Mouse (Mus musculus) liver, postnatal 0 days (tissue): ENCODE data around the gene Dscaml1. TPM values are rescaled to one million over a fixed set of nuclear protein-coding genes. Genes with fewer than 3 reads are reported as not detected.
A peak's percentile ranks its signal among the peaks of the same experiment; 100 is the strongest.

Source experiments
- ATAC-seq: fragments of 200-750 bp; cut with Nextera tagmentation; 2 replicates; pipeline ENCODE4 v1.8.0; 2017; ENCODE audit warnings: mild to moderate bottlenecking, moderate library complexity
- DNase-seq: peaks from one replicate; pipeline ENCODE4 v3.0.0-alpha.2; 2016
- H3K27ac ChIP-seq: fragments of 300-500 bp; sonication (generic); 2 replicates; pipeline ENCODE4 v1.5.1; 2014; ENCODE audit warnings: antibody characterized with exemption, moderate library complexity, mild to moderate bottlenecking, low read depth
- H3K27me3 ChIP-seq: fragments of 300-500 bp; sonication (generic); 2 replicates; pipeline ENCODE4 v1.6.1; 2014; ENCODE audit warnings: low read length, control low read depth, mixed read lengths; ENCODE audit not compliant: insufficient read depth
- H3K36me3 ChIP-seq: fragments of 300-500 bp; sonication (generic); replicated peaks from 2 replicates; pipeline ENCODE4 v1.6.1; 2014; ENCODE audit warnings: mild to moderate bottlenecking, control low read depth, low read length, moderate library complexity, mixed read lengths; ENCODE audit not compliant: insufficient read depth
- H3K4me1 ChIP-seq: fragments of 300-500 bp; sonication (generic); 2 replicates; pipeline ENCODE4 v1.6.1; 2014; ENCODE audit warnings: antibody characterized with exemption, mild to moderate bottlenecking, control low read depth; ENCODE audit not compliant: insufficient read depth
- H3K4me2 ChIP-seq: fragments of 300-500 bp; sonication (generic); 2 replicates; pipeline ENCODE4 v1.6.1; 2014; ENCODE audit warnings: low read depth, mild to moderate bottlenecking, low read length, moderate library complexity, mixed read lengths
- H3K4me3 ChIP-seq: fragments of 300-500 bp; sonication (generic); 2 replicates; pipeline ENCODE4 v1.5.1; 2014; ENCODE audit warnings: low read depth, low read length
- H3K9ac ChIP-seq: fragments of 300-500 bp; sonication (generic); replicated peaks from 2 replicates; pipeline ENCODE4 v1.6.1; 2014; ENCODE audit warnings: mild to moderate bottlenecking, moderate library complexity
- H3K9me3 ChIP-seq: fragments of 300-500 bp; sonication (generic); 2 replicates; pipeline ENCODE4 v1.6.1; 2016; ENCODE audit warnings: mild to moderate bottlenecking, control low read depth, low read length, mixed read lengths
- CTCF ChIP-seq: sonication (generic); IDR thresholded peaks from 2 replicates; pipeline ENCODE4 v1.5.1; 2016; ENCODE audit warnings: antibody characterized with exemption, low read depth
- EP300 ChIP-seq: IDR thresholded peaks from 2 replicates; pipeline ENCODE4 v1.6.1; 2016; ENCODE audit warnings: antibody characterized with exemption, low read depth, mild to moderate bottlenecking
- WGBS: fragments of 180-500 bp; shearing (Covaris S2); extraction: QIAGEN DNeasy Blood & Tissue Kit; methylation state at CpG from one replicate; pipeline ENCODE4 v1.1.7; 2014; ENCODE audit not compliant: insufficient replicate concordance; 5-methylcytosine and 5-hydroxymethylcytosine counted together
- polyA plus RNA-seq: library from polyadenylated mRNA; unstranded; fragments of >200 nt; fragmentation: Nextera tagmentation; extraction: Ambion mirVana; gene quantifications from 2 replicates; pipeline ENCODE4 v1.2.1, GENCODE M21; 2015

The Dscaml1 gene
- polyA plus RNA-seq, 1 experiment from 2014 or later: not detected

DNA sequence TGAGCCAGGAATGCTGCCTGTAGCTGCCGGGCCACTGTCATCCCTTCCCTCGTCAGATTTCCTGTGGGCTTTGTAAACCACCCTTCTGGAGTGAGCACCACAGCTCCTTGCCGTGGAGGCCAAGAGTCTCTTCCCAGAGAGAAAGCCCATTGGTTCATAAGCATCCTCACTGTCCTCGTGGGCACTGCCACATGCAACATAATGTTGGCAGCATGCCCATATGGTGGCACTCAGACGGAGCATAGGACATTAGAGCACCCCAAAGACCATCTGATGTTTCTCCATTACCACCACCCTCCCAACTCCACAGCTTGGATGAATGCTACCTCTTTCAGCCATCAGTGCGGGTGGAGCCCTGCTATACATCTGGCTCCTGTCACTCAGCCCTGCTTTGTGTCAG lies 306.8 kb downstream of the Dscaml1 start:
- no peaks in the 10 kb centered on the region for H3K4me1 ChIP-seq
- H3K4me3 ChIP-seq: no peak overlapping the region
- no peak for ATAC-seq
- no peaks in the 10 kb centered on the region for H3K36me3 ChIP-seq
- H3K9me3 ChIP-seq: no peaks in the 10 kb centered on the region
- H3K27ac ChIP-seq: no peak overlapping the region
- WGBS: 56% methylated on average over 6 of the region's 6 CpGs
- H3K27me3 ChIP-seq: no peaks in the 10 kb centered on the region
- no peak overlapping the region for H3K9ac ChIP-seq
- H3K4me2 ChIP-seq: no peak overlapping the region
- no peak for TF ChIP-seq EP300
- TF ChIP-seq CTCF: no peak
- DNase-seq: no peak

DNA sequence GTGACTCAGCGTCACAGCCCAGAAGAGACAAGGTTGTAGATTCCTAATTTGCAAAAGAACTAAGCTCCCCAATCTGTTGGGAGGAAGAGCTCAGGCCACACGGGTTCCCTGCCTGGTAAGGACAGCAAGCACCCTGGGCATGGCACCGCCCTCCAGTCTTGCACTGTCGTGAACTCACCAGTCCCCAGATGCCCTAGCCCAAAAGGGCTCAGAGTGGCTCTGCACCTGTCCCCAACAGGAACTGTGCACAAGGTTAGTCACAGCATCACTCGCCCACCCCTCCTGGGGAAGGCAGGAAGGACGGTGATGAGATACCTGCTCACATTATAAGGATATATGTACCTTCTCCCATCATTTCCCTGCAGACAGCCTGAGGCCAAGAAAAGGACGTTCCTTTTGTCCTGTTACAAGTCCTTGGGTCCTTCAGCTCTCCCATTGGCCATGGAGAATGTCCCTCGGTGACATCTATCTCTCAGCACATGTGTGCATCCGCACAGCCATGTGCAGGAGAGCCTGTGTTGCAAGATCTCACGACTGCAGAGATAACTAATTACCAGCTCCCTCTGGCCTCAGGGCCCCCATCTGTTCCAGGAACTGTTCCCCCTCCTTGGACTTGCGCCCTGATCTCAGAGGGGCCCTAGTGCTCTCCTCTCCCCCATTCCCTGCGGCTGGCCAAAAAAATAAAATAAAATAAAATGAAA lies 312.7 kb downstream of the Dscaml1 start:
- 61% methylated on average over 12 of the region's 12 CpGs for WGBS
- no peak overlapping the region for H3K27ac ChIP-seq
- TF ChIP-seq EP300: no peak
- no peak for TF ChIP-seq CTCF
- no peaks in the 10 kb centered on the region for H3K4me1 ChIP-seq
- H3K4me2 ChIP-seq: no peak overlapping the region
- no peak overlapping the region for H3K9ac ChIP-seq
- DNase-seq: no peak
- no peaks in the 10 kb centered on the region for H3K9me3 ChIP-seq
- no peaks in the 10 kb centered on the region for H3K27me3 ChIP-seq
- H3K4me3 ChIP-seq: no peak overlapping the region
- no peaks in the 10 kb centered on the region for H3K36me3 ChIP-seq
- ATAC-seq: no peak

DNA sequence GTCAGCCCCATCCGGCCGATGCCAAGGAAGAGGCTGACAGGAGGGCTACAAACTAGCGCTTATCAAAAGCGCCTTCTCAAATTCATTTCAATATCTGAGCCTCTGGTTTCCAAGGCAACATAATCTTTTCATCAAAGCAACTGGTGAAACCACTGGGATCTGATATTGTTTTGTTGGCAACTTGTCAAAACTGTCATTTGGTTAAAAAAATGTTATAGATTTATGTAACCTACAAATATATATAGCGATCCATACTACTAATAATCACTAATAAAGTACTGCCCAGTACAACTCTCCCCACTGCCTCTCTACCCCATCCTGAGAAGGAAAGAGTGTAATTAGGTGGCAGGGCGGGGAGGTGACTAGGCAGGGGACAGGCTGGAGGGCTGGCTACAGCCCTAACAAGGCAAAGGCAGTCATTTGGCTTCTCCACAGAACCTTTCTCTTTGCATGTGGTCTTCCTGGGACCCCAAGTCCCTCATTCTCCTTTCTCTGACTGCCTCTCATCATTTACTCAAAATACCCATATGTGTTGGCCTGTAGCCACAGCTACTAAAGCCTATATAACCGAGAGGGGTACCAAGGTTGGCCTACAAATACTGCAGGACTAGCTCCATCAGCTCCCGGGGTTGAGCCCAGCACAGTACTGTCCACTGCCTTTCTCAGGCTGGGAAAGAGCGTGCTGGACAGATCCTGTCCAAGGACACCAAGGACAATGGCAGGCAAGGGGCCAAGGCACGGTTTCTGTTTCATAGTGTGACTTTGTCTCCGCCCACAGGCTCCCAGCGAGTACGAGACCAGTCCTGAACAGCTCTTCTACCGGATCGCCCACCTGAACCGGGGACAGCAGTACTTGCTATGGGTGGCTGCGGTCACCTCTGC lies 313.5 kb downstream of the Dscaml1 start:
- H3K27me3 ChIP-seq: no peaks in the 10 kb centered on the region
- ATAC-seq (no peak), DNase-seq (no peak)
- no peak for TF ChIP-seq CTCF
- no peak for TF ChIP-seq EP300
- H3K36me3 ChIP-seq: no peaks in the 10 kb centered on the region
- no peak overlapping the region for H3K4me3 ChIP-seq
- H3K4me1 ChIP-seq: no peaks in the 10 kb centered on the region
- WGBS: 67% methylated on average over 17 of the region's 17 CpGs
- no peak overlapping the region for H3K4me2 ChIP-seq
- no peaks in the 10 kb centered on the region for H3K9me3 ChIP-seq
- H3K27ac ChIP-seq: no peak overlapping the region
- no peak overlapping the region for H3K9ac ChIP-seq

DNA sequence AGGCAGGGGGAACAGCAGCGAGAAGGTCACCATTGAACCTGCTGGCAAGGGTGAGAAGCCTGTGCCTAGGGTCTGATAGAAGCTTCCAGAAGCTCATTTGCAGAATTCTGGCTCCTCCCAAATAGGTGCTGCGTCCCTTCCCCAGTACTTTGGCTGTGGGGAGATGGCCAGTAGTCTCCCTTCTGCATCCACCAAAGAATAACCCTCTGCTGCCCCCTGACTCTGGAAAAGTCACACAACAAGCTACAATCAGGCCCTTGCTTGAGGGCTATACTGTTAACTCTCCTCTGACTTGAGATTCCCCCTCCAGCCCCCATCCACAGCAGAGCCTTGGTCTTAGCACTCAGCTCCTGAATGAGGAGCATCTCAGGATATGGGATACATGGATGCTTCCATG lies 314.2 kb downstream of the Dscaml1 start:
- no peak for DNase-seq

GRCm38 (mm10) chr9:45745451-45745850 lies 319.0 kb downstream of the Dscaml1 start:
- 38% methylated on average over 7 of the region's 7 CpGs for WGBS
- Histone ChIP-seq H3K27me3 (no peaks in the 10 kb centered on the region), H3K4me1 (no peaks in the 10 kb centered on the region), H3K9me3 (no peaks in the 10 kb centered on the region), H3K4me3 (no peak overlapping the region), H3K27ac (no peak overlapping the region), H3K4me2 (no peak overlapping the region), H3K36me3 (no peaks in the 10 kb centered on the region), H3K9ac (no peak overlapping the region)
- no peak for DNase-seq
- TF ChIP-seq EP300: peak; percentile 48; the same call in 1 of the 2 replicates
- TF ChIP-seq CTCF: no peak
- ATAC-seq: peak; percentile 33; the same call in 1 of the 2 replicates

More for the DNA sequence above, 314.2 kb downstream of the Dscaml1 start:
- no peaks in the 10 kb centered on the region for H3K4me1 ChIP-seq
- ATAC-seq: no peak
- no peaks in the 10 kb centered on the region for H3K36me3 ChIP-seq
- H3K4me2 ChIP-seq: no peak overlapping the region
- 61% methylated on average over 2 of the region's 2 CpGs for WGBS
- no peaks in the 10 kb centered on the region for H3K27me3 ChIP-seq
- H3K4me3 ChIP-seq: no peak overlapping the region
- no peak overlapping the region for H3K9ac ChIP-seq
- no peaks in the 10 kb centered on the region for H3K9me3 ChIP-seq
- H3K27ac ChIP-seq: no peak overlapping the region
- TF ChIP-seq CTCF: peak; percentile 54
- TF ChIP-seq EP300: no peak

GRCm38 (mm10) chr9:45749917-45750316 lies 323.5 kb downstream of the Dscaml1 start:
- ATAC-seq: no peak

More at GRCm38 (mm10) chr9:45749917-45750316, 323.5 kb downstream of the Dscaml1 start:
- TF ChIP-seq EP300 (no peak), CTCF (no peak)
- Histone ChIP-seq H3K4me1 (no peaks in the 10 kb centered on the region), H3K27me3 (no peaks in the 10 kb centered on the region), H3K4me2 (no peak overlapping the region), H3K27ac (no peak overlapping the region), H3K9ac (no peak overlapping the region), H3K4me3 (no peak overlapping the region), H3K9me3 (no peaks in the 10 kb centered on the region), H3K36me3 (no peaks in the 10 kb centered on the region)
- DNase-seq: no peak
- WGBS: 89% methylated on average over 4 of the region's 4 CpGs
